Mouse (Mus musculus): ENCODE results near the gene Baiap2.

GRCm38 (mm10) chr11:119975739-119976501 is 33.4 kb downstream of the Baiap2 start:
- TF ChIP-seq CTCF (IDR thresholded peaks at IDR 0.05; ENCODE audit: control insufficient read depth, insufficient read depth, insufficient read length): no peak
- peak; percentile 64 for TF ChIP-seq MAX (IDR thresholded peaks at IDR 0.05)
- TF ChIP-seq MYOD1 (IDR thresholded peaks at IDR 0.05; ENCODE audit: control insufficient read depth, insufficient read length, low read depth): peak; percentile 71
- TF ChIP-seq CEBPB (IDR thresholded peaks at IDR 0.05; ENCODE audit: low read depth): peak; percentile 80
- no peak for TF ChIP-seq MYOG (IDR thresholded peaks at IDR 0.05; ENCODE audit: control insufficient read depth, extremely low read depth, insufficient read length)
- peak; percentile 27 for TF ChIP-seq USF1 (IDR thresholded peaks at IDR 0.05; ENCODE audit: low read depth)
